Mouse (Mus musculus) T-helper 17 cell (primary cell): ENCODE measurements around the gene Bloc1s3.

Source experiments
- in situ Hi-C, 2 experiments: fragments of 300-600 bp; cut with MboI, MseI; formaldehyde crosslinking; loops; 1 replicate in 1 of 2; 2 replicates in 1 of 2; pipeline ENCODE4 v1.15.1; 2025; ENCODE audit warnings: high pct_unique_total_duplicates in 2 of 2

Bloc1s3 gene

DNA sequence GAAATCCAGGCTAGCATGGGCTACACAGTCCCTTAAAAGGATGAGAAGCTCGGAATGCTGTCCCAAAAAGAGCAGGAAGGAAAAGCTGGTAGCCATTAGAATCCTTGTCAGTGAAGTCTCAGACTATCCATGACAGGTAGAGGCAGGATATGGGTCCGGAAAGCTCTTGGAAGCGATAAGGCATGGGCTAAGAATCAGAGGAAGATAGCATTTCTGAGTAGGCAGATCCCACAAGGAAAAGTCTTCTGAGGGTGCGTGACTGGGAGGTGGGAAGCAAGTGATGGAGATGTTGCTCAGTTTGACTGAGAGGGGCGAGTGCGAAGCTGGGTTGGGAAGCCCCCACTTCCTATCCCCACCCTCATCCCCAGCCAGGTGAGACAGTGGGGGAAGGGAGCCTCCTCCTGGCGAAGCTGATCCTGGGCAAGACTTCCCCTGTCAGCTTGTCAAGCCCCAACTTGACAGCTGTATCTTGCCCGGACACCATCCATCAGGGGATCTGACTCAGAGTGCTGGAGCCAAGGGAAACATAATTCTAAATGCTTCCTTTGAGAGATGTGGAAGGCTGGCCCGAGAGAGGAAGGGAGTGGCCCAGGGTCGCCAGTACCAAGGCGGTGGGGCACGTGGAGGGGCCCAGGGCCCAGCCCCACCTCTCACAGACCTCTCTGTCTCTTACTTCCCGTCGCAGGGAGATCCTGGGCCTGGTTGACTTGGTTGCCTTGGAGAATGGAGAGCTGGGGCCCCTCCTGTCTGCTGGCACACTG lies 30.4 kb downstream of the Bloc1s3 start:
- in situ Hi-C loops, result no loop called here

DNA sequence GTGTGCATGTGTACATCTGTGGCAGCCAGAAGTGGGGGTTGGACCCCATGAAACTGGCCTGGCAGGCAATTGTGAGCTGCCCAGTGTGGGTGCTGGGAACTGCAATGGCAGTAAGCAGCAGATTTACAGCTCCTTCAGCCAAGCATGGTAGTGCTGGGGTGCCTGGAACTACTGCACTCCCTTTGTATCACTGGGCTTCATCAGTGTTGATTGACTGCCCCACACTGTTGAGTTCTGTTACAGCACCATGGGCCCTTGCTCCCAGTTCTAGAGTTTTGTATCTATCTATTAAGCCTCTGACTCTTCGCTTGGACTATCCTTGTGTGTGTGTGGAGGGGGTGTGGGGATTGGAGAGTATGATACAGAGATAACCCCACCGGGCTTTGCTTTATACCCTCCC lies 31.1 kb downstream of the Bloc1s3 start:
- in situ Hi-C loops, result no loop called here

DNA sequence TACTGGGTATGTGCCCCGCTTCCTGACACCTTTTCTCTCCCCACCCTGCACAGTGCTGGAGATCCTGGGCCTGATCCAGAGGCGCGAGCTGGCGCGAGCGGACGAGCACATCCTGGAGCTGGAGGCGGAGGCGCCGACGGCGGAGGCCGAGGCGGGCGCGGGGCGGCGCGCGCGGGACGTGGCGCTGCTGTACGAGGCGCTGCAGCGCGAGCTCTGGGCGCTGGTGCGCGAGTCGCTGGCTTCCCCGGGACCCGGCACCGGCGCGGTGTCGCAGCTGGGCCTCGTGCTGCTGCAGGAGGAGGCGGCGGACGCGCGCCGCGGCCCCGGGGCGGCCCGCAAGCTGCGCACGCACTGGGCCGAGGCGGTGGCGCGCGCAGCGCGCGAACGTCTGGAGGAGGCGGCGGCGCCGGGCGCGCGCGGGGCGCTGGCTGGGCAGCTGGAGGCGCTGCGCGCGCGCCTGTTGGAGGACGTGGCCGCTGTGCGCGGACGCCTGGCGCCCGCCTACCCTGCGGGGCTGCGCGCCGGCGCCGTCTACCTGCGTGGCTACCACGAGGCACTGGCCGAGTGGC lies 34.2 kb downstream of the Bloc1s3 start:
- in situ Hi-C loops, result no loop called here

DNA sequence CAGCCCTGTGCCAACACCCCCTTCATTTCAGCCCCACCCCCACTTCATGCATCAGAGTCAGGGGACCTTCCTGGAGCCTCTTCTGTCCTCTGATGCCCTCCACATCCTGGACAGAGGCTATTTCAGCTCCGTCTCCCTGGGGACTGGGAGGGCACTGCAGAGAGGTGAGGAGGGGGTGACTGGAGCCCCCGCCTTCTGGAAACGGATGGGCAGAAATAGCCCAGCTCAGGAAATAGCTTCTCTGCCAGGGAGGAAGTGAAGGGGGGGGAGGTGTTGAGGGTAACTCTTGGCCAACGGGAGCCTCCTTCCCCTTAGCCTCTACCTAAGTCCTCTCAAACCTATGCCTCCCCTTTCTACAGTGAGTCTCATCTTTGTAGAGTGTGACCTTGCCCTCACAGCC lies 35.8 kb downstream of the Bloc1s3 start:
- in situ Hi-C loops, result no loop called here

DNA sequence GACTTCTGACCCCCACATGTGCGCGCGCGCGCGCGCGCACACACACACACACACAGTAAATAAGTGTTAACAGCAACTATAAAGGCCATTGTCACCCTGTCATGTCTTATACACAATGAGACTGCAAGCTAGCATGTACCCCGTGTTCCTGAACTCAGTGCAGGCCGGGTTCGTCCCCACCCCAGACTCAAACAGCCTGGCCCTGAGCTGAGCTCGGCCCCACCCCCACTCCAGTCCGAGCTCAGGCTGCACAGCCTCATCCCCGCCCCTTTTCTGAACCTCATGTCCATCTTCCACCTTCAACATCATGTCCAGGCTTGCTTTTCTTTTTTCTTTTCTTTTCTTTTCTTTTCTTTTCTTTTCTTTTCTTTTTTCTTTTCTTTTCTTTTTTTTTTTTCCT lies 37.9 kb downstream of the Bloc1s3 start:
- in situ Hi-C loops, result no loop called here

- in situ Hi-C loops, result no loop called here
These were observed 38.8 kb downstream of the Bloc1s3 start for GRCm38 (mm10) chr7:19469404-19469803.

DNA sequence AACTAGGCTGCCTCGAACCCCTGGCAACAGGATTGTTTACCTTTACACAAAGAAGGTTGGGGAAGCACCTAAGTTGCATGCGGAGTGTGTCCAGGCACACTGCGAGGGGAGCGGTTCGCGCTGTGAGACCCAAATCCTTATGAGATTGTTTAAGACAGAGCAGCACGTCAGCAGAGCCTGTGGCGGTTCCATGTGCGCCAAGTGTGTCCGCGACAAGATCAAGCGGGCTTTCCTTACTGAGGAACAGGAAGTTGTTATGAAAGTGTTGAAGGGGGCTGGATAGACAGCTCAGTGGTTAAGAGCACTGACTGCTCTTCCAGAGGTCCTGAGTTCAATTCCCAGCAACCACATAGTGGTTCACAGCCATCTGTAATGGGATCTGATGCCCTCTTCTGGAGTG lies 39.9 kb downstream of the Bloc1s3 start:
- in situ Hi-C loops, result no loop called here

- in situ Hi-C loops, result no loop called here
These were observed 40.5 kb downstream of the Bloc1s3 start for GRCm38 (mm10) chr7:19467638-19468037.

DNA sequence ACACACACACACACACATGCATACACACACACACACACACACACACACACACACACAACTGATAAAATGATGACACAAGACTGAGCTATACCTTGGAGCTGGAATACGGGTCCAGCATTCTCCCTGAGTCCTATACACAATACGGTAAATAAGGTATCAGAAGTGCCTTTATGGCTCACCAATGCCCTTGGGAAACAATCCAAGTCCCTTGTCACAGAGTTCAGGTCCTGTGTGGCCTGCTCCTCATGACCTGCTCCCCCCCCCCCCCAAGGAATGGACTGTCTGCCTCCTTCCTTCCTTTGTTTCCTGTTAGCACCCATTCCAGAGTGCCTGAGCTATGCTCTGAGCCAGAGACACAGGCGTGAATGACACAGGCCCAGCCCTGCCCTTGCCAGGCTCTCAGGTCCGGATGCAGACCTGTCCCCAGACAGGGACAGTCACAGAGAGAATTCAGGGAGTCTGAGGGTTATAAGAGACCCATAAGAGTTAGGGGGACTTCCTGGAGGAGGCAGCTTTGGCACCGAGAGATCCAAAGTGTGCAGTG lies 41.5 kb downstream of the Bloc1s3 start:
- in situ Hi-C loops, result no loop called here

DNA sequence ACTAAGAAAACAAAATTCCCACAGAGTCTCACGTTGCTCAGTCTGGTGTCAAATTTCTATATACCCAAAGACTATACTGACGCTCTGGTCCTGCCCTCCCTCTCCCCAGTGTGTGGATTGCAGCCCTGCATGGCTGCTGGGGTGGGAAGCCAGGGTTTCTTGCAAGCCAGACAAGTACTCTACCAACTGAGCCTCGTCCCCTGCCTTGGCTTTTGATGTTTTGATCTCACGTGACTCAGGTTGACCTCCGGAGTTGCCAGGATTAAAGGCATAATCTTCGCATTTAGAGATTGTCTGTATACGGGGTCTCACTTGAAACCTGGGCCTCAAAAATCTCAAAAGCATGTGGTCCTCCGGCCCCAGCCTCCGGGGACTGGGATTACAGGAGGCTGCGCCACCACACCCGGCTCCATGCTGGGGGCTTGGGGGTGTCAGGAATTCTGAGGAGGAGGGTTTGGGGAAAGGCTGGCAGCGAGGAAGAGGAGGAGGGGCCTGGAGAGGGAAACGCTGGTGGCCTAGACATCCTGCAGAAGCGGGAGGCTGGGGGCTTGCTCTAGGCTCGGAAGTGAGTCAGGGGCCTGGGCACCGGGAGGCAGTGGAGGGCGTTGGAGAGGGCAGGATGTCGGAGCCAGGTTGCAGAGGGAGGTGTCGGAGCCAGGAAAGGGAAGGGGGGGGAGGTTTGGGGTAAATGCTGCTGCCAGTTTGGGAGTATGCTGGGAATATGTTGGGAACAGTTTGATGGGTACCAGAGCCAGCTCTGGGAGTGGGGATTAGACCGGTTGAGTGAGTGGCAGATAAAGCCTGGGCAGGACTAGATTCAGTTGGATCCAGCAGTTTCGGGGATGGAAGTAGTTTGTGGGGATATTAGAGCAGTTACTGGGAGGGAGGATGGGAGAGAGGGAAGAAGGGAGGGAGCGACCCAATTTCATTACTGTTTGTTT lies 43.5 kb downstream of the Bloc1s3 start:
- in situ Hi-C loops, result no loop called here

DNA sequence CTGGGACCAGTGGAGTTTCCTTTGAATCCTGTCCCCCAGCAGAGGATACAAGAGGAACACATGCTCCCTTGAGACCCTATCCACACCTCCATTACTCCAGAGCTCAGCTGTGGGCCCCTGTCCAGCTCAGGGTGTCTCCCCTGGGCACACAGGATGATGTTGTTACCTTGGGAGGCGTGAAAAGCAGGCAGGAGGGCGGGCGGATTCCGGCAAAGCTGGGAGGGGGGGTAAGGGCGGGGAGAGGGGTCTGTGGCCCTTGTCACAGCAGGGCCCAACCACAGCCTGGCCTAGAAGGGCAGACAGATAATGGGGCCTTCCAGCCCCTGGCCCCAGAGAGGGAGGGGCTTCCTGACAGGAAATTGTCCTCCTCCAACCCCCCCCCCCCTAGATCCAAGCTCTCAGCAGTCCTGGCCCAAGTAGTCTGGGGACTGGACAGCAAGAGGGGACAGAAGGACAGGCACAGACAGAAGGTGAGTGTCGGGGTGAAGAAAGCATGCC lies 45.2 kb downstream of the Bloc1s3 start, which contains the start of gene Exoc3l2:
Gene Exoc3l2 (plus strand): TSS at position 448 of the 498 bp plus-strand sequence.
- in situ Hi-C loops, result no loop called here

GRCm38 (mm10) chr7:19462443-19462842 lies 45.7 kb downstream of the Bloc1s3 start:
- in situ Hi-C loops, result no loop called here

DNA sequence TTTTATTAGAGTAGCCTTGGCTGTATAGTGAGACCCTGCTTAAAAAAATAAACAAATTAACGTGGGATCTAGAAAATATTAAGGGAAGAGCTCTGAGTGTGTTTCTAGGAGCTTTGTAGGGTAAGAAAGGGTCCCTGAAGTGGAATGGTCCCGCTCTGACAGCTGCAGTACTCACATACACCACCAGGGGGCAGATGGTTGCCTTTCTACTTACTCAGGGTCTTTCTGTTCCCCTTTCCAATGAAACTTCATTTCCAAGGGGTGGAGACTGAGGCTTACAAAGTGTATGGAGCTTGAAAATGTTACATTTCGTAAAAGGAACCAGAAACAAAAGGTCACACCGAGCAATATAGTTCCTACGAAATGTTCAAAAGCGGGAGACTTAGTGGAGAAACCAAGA lies 46.7 kb downstream of the Bloc1s3 start:
- in situ Hi-C loops, result no loop called here

- in situ Hi-C loops, result no loop called here
These were observed 47.7 kb downstream of the Bloc1s3 start for GRCm38 (mm10) chr7:19460500-19460899.

GRCm38 (mm10) chr7:19459144-19459870 lies 48.9 kb downstream of the Bloc1s3 start:
- in situ Hi-C loops, result no loop called here

DNA sequence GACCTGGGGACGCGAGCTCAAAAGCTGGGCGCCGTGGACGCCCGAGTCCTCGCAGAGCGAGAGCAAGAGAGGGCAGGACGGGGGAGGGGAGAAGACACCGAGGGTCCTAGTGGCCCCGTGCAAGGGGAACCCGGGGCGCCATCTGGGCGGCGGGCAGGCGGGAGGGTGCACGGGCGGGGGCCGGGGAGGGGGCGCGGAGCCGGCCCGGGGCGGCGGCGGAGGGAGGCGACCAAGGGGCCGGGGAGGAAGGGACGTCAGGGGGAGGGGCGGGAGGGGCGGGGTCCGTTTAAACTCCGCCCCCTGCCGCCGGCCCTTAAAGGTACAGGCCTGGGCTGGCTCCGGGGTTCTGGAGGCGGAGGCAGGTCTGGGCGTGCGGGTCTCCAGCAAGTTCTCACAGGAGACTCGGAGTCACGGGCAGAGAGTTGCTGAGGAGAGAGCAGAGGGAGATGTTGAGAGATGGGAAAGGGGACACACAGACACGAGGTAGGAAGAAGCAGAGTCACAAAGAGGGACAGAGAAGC lies 49.5 kb downstream of the Bloc1s3 start, which contains the start of gene Mark4:
Gene Mark4 (minus strand): TSS at position 231 of the 521 bp plus-strand sequence.
- in situ Hi-C loops, result no loop called here

GRCm38 (mm10) chr7:19458072-19458486 lies 50.1 kb downstream of the Bloc1s3 start:
- in situ Hi-C loops, result no loop called here

DNA sequence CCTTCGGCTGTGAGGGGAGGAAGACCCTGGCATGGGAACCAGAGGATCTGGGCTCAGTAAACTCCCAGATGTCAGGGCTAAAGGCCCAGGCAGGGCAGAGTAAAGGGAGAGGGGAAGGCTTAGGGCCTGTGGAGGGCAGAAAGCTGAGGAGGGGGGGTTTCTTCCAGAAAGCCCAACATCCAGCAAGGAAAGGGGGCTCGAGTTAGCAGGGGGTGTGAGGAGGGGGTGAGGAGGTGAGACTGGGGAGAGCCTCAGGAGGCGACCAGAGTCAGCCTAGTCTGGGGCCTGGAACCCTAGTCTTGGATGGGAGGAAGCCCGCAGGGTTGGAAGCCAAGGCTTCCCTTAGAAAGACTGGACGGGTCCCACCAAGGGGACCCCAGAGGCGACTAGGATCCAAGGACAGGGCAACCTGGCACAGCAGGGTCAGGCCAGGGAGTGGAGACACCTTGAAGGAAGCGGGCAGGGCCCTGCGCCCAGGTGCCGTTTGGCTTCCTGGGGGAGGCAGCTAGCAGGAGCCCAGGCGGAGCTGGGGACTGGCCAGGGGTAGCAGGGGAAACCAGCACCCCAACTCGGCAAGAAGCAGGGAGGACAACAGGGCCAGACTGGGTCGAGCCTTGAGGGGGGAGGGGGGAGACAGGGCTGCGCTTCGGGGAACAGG lies 50.6 kb downstream of the Bloc1s3 start:
- in situ Hi-C loops, result no loop called here

- in situ Hi-C loops, result no loop called here
These were observed 51.5 kb downstream of the Bloc1s3 start for GRCm38 (mm10) chr7:19456628-19457027.

GRCm38 (mm10) chr7:19455819-19456495 lies 52.2 kb downstream of the Bloc1s3 start:
- in situ Hi-C loops, result no loop called here
